Mouse (Mus musculus) intestine, embryonic 14.5 days (tissue): ENCODE measurements at regions not wholly inside any gene's neighbourhood (a gene's known extent, or its start where the extent isn't known, plus 50 kb on each side); places are given as distances from the start of the nearest gene placed in this dataset.

Experiments used
- ATAC-seq: fragments of 200-750 bp; cut with Nextera tagmentation; replicated peaks from 2 replicates; pipeline ENCODE4 v1.8.0; 2017; ENCODE audit warnings: low read depth, moderate number of reproducible peaks, moderate TSS enrichment, moderate library complexity; ENCODE audit not compliant: low FRiP score, low TSS enrichment
- DNase-seq: peaks from one replicate; pipeline ENCODE4 v3.0.0-alpha.2; 2018; ENCODE audit warnings: low spot score
- H3K27ac ChIP-seq: fragments of 300-500 bp; sonication (generic); 2 replicates; pipeline ENCODE4 v1.5.1; 2014; ENCODE audit warnings: low read depth, mild to moderate bottlenecking, control low read depth
- H3K27me3 ChIP-seq: fragments of 300-500 bp; sonication (generic); replicated peaks from 2 replicates; pipeline ENCODE4 v1.6.1; 2014; ENCODE audit warnings: low read length, control low read depth; ENCODE audit not compliant: control insufficient read depth, insufficient read depth
- H3K36me3 ChIP-seq: fragments of 300-500 bp; sonication (generic); 2 replicates; pipeline ENCODE4 v1.6.1; 2014; ENCODE audit warnings: low read length, control low read depth; ENCODE audit not compliant: control insufficient read depth, insufficient read depth
- H3K4me1 ChIP-seq: fragments of 300-500 bp; sonication (generic); replicated peaks from 2 replicates; pipeline ENCODE4 v1.6.1; 2014; ENCODE audit warnings: low read length, control low read depth, mixed read lengths; ENCODE audit not compliant: control insufficient read depth, insufficient read depth
- H3K4me2 ChIP-seq: fragments of 300-500 bp; sonication (generic); 2 replicates; pipeline ENCODE4 v1.6.1; 2014; ENCODE audit warnings: low read length
- H3K4me3 ChIP-seq: fragments of 300-500 bp; sonication (generic); 2 replicates; pipeline ENCODE4 v1.5.1; 2014; ENCODE audit warnings: low read depth, low read length, control low read depth, mixed read lengths
- H3K9ac ChIP-seq: fragments of 300-500 bp; sonication (generic); 2 replicates; pipeline ENCODE4 v1.6.1; 2014; ENCODE audit warnings: mild to moderate bottlenecking, low read length
- H3K9me3 ChIP-seq: fragments of 300-500 bp; sonication (generic); 2 replicates; pipeline ENCODE4 v1.6.1; 2016; ENCODE audit warnings: low read length, control low read depth; ENCODE audit not compliant: control insufficient read depth
- WGBS: fragments of 180-500 bp; shearing (Covaris S2); extraction: QIAGEN DNeasy Blood & Tissue Kit; methylation state at CpG from one replicate; pipeline ENCODE4 v1.1.7; 2014; 5-methylcytosine and 5-hydroxymethylcytosine counted together

DNA sequence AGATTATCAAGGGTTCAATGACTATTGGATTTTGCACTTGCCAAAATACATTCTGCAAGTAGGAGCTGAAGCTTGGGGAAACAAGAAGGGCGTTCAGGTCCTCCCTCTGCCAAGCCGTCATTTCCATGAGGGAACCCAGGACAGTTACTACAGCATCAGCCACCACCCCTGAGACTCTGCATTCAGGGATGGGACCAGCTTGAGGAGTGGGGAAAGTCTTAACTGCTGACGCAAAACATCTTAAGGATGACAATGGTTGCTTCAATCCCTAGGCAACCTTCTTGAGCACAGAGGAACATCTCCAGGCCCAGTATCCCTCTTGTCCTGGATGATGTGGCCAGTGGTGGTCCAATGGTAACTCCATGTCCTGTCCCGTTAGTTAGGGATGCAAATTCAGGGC is 137.2 kb upstream of the Noct start:
- Histone ChIP-seq H3K4me3 (no peak overlapping the region), H3K27ac (no peak overlapping the region), H3K4me2 (no peak overlapping the region), H3K9ac (no peak overlapping the region), H3K27me3 (no peaks in the 10 kb centered on the region), H3K4me1 (no peaks in the 10 kb centered on the region), H3K36me3 (no peaks in the 10 kb centered on the region), H3K9me3 (no peaks in the 10 kb centered on the region)
- DNase-seq, result no peak
- ATAC-seq, result no peak
- 87% methylated on average over 4 of the region's 4 CpGs for WGBS

DNA sequence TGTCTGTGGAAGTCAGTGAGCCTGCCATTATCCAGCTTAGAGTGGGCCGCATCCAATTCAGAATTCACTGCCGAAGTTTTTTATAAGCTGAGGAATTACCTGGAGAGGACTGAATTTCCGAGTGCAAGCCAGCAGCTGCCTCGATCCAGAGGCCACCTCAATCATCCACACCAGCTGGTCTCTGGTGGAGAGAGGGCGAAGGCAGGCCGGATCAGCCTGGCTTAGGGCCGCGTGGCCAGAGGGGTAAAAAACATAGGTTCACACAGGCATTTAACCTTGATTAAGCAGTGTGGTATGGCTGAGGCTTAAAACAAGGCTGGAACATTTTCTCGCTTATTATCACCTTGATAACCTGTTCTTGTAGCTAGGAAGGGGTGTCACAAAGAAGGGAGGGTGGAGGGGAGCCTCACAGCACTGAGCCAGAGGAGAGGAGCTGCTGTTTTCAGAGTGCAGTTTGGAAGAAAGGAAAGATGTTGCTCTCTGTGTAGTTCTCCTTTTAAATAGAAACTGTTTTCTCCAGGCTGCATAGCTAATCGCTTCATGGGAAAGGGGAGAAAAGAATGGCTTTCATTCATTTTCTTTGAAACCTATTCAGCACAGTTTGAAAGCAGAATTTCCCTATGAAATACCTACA is 135.1 kb upstream of the Noct start:
- WGBS, result 74% methylated on average over 10 of the region's 10 CpGs

GRCm38 (mm10) chr3:51091478-51091877 is 132.8 kb upstream of the Noct start:
- Histone ChIP-seq H3K9me3 (no peaks in the 10 kb centered on the region), H3K27me3 (no peaks in the 10 kb centered on the region), H3K36me3 (no peaks in the 10 kb centered on the region), H3K27ac (no peak overlapping the region), H3K4me3 (no peak overlapping the region), H3K4me2 (no peak overlapping the region), H3K9ac (no peak overlapping the region), H3K4me1 (no peaks in the 10 kb centered on the region)
- 46% methylated on average over 4 of the region's 4 CpGs for WGBS
- ATAC-seq (no peak), DNase-seq (no peak)

More for the DNA sequence above, 135.1 kb upstream of the Noct start:
- Histone ChIP-seq H3K4me2 (no peak overlapping the region), H3K27me3 (no peaks in the 10 kb centered on the region), H3K4me1 (no peaks in the 10 kb centered on the region), H3K9ac (no peak overlapping the region), H3K36me3 (no peaks in the 10 kb centered on the region), H3K4me3 (no peak overlapping the region), H3K9me3 (no peaks in the 10 kb centered on the region), H3K27ac (no peak overlapping the region)
- DNase-seq, result no peak
- ATAC-seq, result no peak

- ATAC-seq (no peak), DNase-seq (no peak)
- Histone ChIP-seq H3K27ac (no peak overlapping the region), H3K4me3 (no peak overlapping the region), H3K4me1 (no peaks in the 10 kb centered on the region), H3K27me3 (no peaks in the 10 kb centered on the region), H3K9ac (no peak overlapping the region), H3K9me3 (no peaks in the 10 kb centered on the region), H3K4me2 (no peak overlapping the region), H3K36me3 (no peaks in the 10 kb centered on the region)
- WGBS, result 64% methylated on average over 12 of the region's 12 CpGs
Observed at GRCm38 (mm10) chr3:51092079-51093028, 131.9 kb upstream of the Noct start.

- WGBS, result 39% methylated on average over 14 of the region's 14 CpGs
- H3K36me3 ChIP-seq, result no peaks in the 10 kb centered on the region
- H3K27me3 ChIP-seq, result no peaks in the 10 kb centered on the region
- no peak overlapping the region for H3K4me2 ChIP-seq
- no peak for DNase-seq
- peaks cover 4% of the 10 kb centered on the region; the same call in 1 of the 2 replicates for H3K9me3 ChIP-seq
- no peak overlapping the region for H3K4me3 ChIP-seq
- no peak overlapping the region for H3K9ac ChIP-seq
- no peaks in the 10 kb centered on the region for H3K4me1 ChIP-seq
- ATAC-seq, result no peak
- H3K27ac ChIP-seq, result no peak overlapping the region
Observed at GRCm38 (mm10) chr3:51095847-51096447, 128.3 kb upstream of the Noct start.

GRCm38 (mm10) chr3:51096545-51096944 is 127.7 kb upstream of the Noct start:
- WGBS, result 44% methylated on average over 6 of the region's 6 CpGs
- no peak overlapping the region for H3K4me2 ChIP-seq

DNA sequence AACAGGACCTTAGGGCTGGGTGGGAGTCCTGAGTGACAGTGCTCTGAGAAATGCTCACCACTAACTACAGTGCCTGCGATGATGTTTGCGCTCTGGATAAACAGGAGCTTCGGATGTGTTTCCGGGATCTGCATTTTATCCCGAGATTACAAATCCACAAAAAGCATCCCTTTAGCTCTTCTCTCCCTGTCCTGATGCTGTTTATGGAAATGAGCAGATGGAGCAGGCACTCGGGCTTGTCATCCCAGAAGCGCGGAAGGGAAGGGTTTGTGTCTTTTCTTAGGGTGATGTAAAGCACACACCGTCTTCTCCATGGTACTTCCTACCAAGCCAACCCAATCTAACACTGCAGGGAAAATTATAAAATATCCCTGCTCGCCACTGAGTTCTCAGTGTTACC is 126.9 kb upstream of the Noct start:
- no peak for ATAC-seq
- 57% methylated on average over 10 of the region's 10 CpGs for whole genome bisulfite sequencing
- no peak overlapping the region for H3K9ac ChIP-seq

More at GRCm38 (mm10) chr3:51096545-51096944, 127.7 kb upstream of the Noct start:
- Histone ChIP-seq H3K4me1 (no peaks in the 10 kb centered on the region), H3K27ac (no peak overlapping the region), H3K9ac (no peak overlapping the region), H3K36me3 (no peaks in the 10 kb centered on the region), H3K4me3 (no peak overlapping the region), H3K27me3 (no peaks in the 10 kb centered on the region), H3K9me3 (peaks cover 4% of the 10 kb centered on the region; the same call in 1 of the 2 replicates)
- DNase-seq (no peak), ATAC-seq (no peak)

GRCm38 (mm10) chr3:51099966-51100365 is 124.3 kb upstream of the Noct start:
- DNase-seq (no peak), ATAC-seq (no peak)
- no peak overlapping the region for H3K4me3 ChIP-seq
- no peaks in the 10 kb centered on the region for H3K36me3 ChIP-seq
- WGBS, result 61% methylated on average over 7 of the region's 7 CpGs
- no peak overlapping the region for H3K9ac ChIP-seq
- H3K4me2 ChIP-seq, result no peak overlapping the region
- peaks cover 4% of the 10 kb centered on the region; the same call in 1 of the 2 replicates for H3K9me3 ChIP-seq
- no peak overlapping the region for H3K27ac ChIP-seq
- H3K4me1 ChIP-seq, result no peaks in the 10 kb centered on the region
- H3K27me3 ChIP-seq, result no peaks in the 10 kb centered on the region

More for the DNA sequence above, 126.9 kb upstream of the Noct start:
- Histone ChIP-seq H3K4me3 (no peak overlapping the region), H3K27me3 (no peaks in the 10 kb centered on the region), H3K4me2 (no peak overlapping the region), H3K9me3 (peaks cover 4% of the 10 kb centered on the region; the same call in 1 of the 2 replicates), H3K4me1 (no peaks in the 10 kb centered on the region), H3K27ac (no peak overlapping the region), H3K36me3 (no peaks in the 10 kb centered on the region)
- no peak for DNase-seq
